ENCODE assay signal across 7 mouse cellular contexts in the genomic region with DNA sequence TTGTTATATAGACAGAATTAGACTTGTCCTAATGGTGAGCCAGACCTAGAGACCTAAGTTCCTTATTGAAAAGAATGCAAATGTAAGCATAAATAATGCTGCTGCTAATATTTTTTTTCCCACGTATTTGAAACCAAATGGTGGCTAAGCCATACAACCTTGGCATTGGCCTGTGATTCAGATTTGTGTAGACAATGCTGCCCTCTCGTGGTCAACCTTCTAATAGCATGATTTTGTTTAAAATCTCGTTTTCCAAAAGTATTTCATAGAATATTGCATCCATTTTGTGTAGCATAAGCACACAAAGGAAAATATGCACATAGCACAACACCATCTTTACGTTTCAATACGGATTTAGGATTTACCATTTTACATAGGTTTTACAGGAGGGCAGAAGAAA.
A peak's percentile ranks its signal among the peaks of the same experiment; 100 is the strongest.
DNase-seq lines count a peak whose midpoint lies in the region; ATAC-seq and TF ChIP-seq lines count a peak whose summit lies in the region.

No protein-coding gene starts in this region.

- DNase-seq in neural tube, embryonic 10.5 days (ENCODE audit: extremely low spot score, low spot score) = peak; percentile 60
- peak; percentile 92 for DNase-seq in hindbrain, postnatal 0 days (ENCODE audit: low spot score)
- DNase-seq in limb, embryonic 14.5 days (ENCODE audit: low spot score) = peak; percentile 91
- DNase-seq in right cerebral cortex, adult 2 months (ENCODE audit: low spot score in 2 of 2) = peak; percentile 59 to 88

- WGBS in neural tube, embryonic 15.5 days = 2% methylated on average over 5 of the region's 5 CpGs
- 1% methylated on average over 5 of the region's 5 CpGs for WGBS in hindbrain, postnatal 0 days
- 3% methylated on average over 5 of the region's 5 CpGs for WGBS in limb, embryonic 14.5 days

- H3K9ac ChIP-seq in neural tube, embryonic 15.5 days (replicated peaks) = no peak overlapping the region
- H3K9ac ChIP-seq in hindbrain, postnatal 0 days (replicated peaks; ENCODE audit: low read length) = no peak overlapping the region
- H3K9ac ChIP-seq in limb, embryonic 14.5 days (ENCODE audit: low read depth, low read length, severe bottlenecking) = no peak overlapping the region

- H3K27me3 ChIP-seq in neural tube, embryonic 15.5 days (replicated peaks) = no peaks in the 10 kb centered on the region
- no peaks in the 10 kb centered on the region for H3K27me3 ChIP-seq in hindbrain, postnatal 0 days (ENCODE audit: insufficient read depth, low read length)
- no peaks in the 10 kb centered on the region for H3K27me3 ChIP-seq in limb, embryonic 14.5 days (ENCODE audit: control insufficient read depth, insufficient read depth, low read length)

- peak; percentile 83 for TF ChIP-seq CTCF in hindbrain, postnatal 0 days (IDR thresholded peaks at IDR 0.05; ENCODE audit: low read depth)

- H3K4me2 ChIP-seq in neural tube, embryonic 15.5 days = no peak overlapping the region
- no peak overlapping the region for H3K4me2 ChIP-seq in hindbrain, postnatal 0 days (ENCODE audit: low read depth, low read length)
- H3K4me2 ChIP-seq in limb, embryonic 14.5 days (replicated peaks; ENCODE audit: low read depth, low read length, severe bottlenecking) = no peak overlapping the region; the same call in 1 of the 2 replicates

- H3K36me3 ChIP-seq in neural tube, embryonic 15.5 days = no peaks in the 10 kb centered on the region
- H3K36me3 ChIP-seq in hindbrain, postnatal 0 days (ENCODE audit: insufficient read depth, low read length) = no peaks in the 10 kb centered on the region
- no peaks in the 10 kb centered on the region for H3K36me3 ChIP-seq in limb, embryonic 14.5 days (ENCODE audit: control insufficient read depth, insufficient read depth, low read length)

- H3K27ac ChIP-seq in neural tube, embryonic 15.5 days (replicated peaks) = no peak overlapping the region
- H3K27ac ChIP-seq in hindbrain, postnatal 0 days = no peak overlapping the region
- H3K27ac ChIP-seq in limb, embryonic 14.5 days (replicated peaks; ENCODE audit: low read depth, low read length) = no peak overlapping the region

- H3K4me1 ChIP-seq in neural tube, embryonic 15.5 days = peaks cover 21% of the 10 kb centered on the region
- H3K4me1 ChIP-seq in hindbrain, postnatal 0 days (ENCODE audit: insufficient read depth, low read length) = no peaks in the 10 kb centered on the region
- no peaks in the 10 kb centered on the region for H3K4me1 ChIP-seq in limb, embryonic 14.5 days (ENCODE audit: control insufficient read depth, insufficient read depth, low read length)

- H3K9me3 ChIP-seq in neural tube, embryonic 15.5 days (replicated peaks) = no peaks in the 10 kb centered on the region
- H3K9me3 ChIP-seq in hindbrain, postnatal 0 days (ENCODE audit: low read length) = no peaks in the 10 kb centered on the region
- no peaks in the 10 kb centered on the region for H3K9me3 ChIP-seq in limb, embryonic 14.5 days (ENCODE audit: control insufficient read depth, low read length)

- no peak for TF ChIP-seq POLR2A in limb, embryonic 14.5 days (IDR thresholded peaks at IDR 0.05; ENCODE audit: borderline replicate concordance, extremely low read depth, insufficient read depth, insufficient read length)

- no peak for ATAC-seq in neural tube, embryonic 15.5 days (ENCODE audit: low FRiP score)
- peak; percentile 58 for ATAC-seq in activated CD4-positive, CD25-positive, alpha-beta regulatory T cell, adult 4 months
- peak; percentile 65 for ATAC-seq in common myeloid progenitor, adult 5-6 weeks (replicated peaks; ENCODE audit: low read depth, poor library complexity, severe bottlenecking)
- ATAC-seq in hindbrain, postnatal 0 days = no peak
- peak; percentile 28; the same call in 1 of the 2 replicates for ATAC-seq in limb, embryonic 14.5 days (ENCODE audit: low FRiP score, low read depth)

- H3K4me3 ChIP-seq in neural tube, embryonic 15.5 days (replicated peaks) = no peak overlapping the region
- no peak overlapping the region for H3K4me3 ChIP-seq in hindbrain, postnatal 0 days (ENCODE audit: low read length)
- no peak overlapping the region for H3K4me3 ChIP-seq in limb, embryonic 14.5 days (replicated peaks; ENCODE audit: low read length)

Comparison
In these comparisons a context has a peak if more than half of its experiments do, and no peak if none do; other contexts are left out.
1. ATAC-seq: peak in activated CD4-positive, CD25-positive, alpha-beta regulatory T cell, adult 4 months (single experiment), common myeloid progenitor, adult 5-6 weeks (single experiment) and limb, embryonic 14.5 days (single experiment); none in neural tube, embryonic 15.5 days (single experiment) and hindbrain, postnatal 0 days (single experiment).
2. Peak in every context shown above with its lines, with median percentiles within 50 percentile points of each other: DNase-seq.